Mouse (Mus musculus): ENCODE measurements around the gene Car6.

DNA sequence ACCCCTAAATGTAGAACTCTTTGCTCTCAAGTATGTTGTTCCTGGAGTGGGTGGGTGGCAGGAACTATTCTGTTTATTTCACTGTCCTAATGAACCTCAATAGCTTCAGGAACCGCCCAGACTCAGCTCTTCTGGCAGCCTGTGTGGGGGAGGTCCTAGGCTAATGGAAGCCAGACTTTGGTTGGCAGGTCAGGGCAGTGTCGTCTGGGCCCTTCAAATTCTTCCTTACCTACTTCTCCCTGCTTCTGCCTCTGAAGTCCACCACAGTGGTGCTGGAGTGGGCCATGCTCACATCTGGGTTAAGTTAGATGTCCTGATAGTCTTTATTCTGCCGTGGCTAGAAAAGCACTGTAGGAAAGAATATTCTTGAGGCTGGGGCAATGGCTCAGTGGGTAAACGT lies 23.0 kb downstream of the Car6 start:
- no peak for TF ChIP-seq CTCF (IDR thresholded peaks at IDR 0.05)
- TF ChIP-seq EP300 (IDR thresholded peaks at IDR 0.05), result no peak
